Mouse (Mus musculus): ENCODE results near the gene Dnhd1. TPM values are rescaled to one million over a fixed set of nuclear protein-coding genes. Genes with fewer than 3 reads are reported as not detected.

Dnhd1 gene
- total RNA-seq, 2 experiments from 2014 or later = 3.4 to 9.5 TPM

- DNase-seq (ENCODE audit: low spot score in 2 of 2) = no peak
- intact Hi-C loops (cut with DNase I) = no loop called here
Measured at GRCm38 (mm10) chr7:105762517-105763270, 112.1 kb downstream of the Dnhd1 start.

GRCm38 (mm10) chr7:105764331-105764730 lies 113.7 kb downstream of the Dnhd1 start:
- intact Hi-C loops (cut with DNase I) = no loop called here
- no peak for DNase-seq (ENCODE audit: low spot score in 2 of 2)

- intact Hi-C loops (cut with DNase I) = no loop called here
- DNase-seq (ENCODE audit: low spot score in 2 of 2) = no peak
Measured at GRCm38 (mm10) chr7:105767729-105768165, 117.1 kb downstream of the Dnhd1 start.

GRCm38 (mm10) chr7:105769959-105770358 lies 119.3 kb downstream of the Dnhd1 start:
- intact Hi-C loops (cut with DNase I) = no loop called here
- no peak for DNase-seq (ENCODE audit: low spot score in 2 of 2)

Other genes with a start within 250 kb of the Dnhd1 start
- gene Cnga4, start 246.3 kb upstream of the Dnhd1 start, total RNA-seq (2021) = 1 to 10 TPM; 1.0 to 1.3 TPM
- 10 to 100 TPM; 63.2 to 64.3 TPM for gene Cckbr, start 225.1 kb upstream of the Dnhd1 start, total RNA-seq (2021)
- 10 to 100 TPM; 17.6 to 21.0 TPM for gene Cavin3, start 168.5 kb upstream of the Dnhd1 start, total RNA-seq (2021)
- gene Smpd1, start 96.5 kb upstream of the Dnhd1 start, total RNA-seq (2021) = 100 to 1,000 TPM in 1 of 2 experiments, 10 to 100 TPM in 1; 97.4 to 114 TPM
- gene Apbb1, start 69.2 kb upstream of the Dnhd1 start, total RNA-seq (2021) = 100 to 1,000 TPM; 437 to 517 TPM
- under 1 TPM; 0.42 to 0.79 TPM for gene Hpx, start 50.7 kb upstream of the Dnhd1 start, total RNA-seq (2021)
- 100 to 1,000 TPM; 145 to 165 TPM for gene Trim3, start 17.3 kb upstream of the Dnhd1 start, total RNA-seq (2021)
- 10 to 100 TPM; 70.9 to 75.7 TPM for gene Timm10b, start 10.8 kb upstream of the Dnhd1 start, total RNA-seq (2021)
- gene Arfip2, start 10.4 kb upstream of the Dnhd1 start, total RNA-seq (2021) = 100 to 1,000 TPM in 1 of 2 experiments, 10 to 100 TPM in 1; 96.6 to 106 TPM
- gene Gm45799, start 10.3 kb upstream of the Dnhd1 start, total RNA-seq (2021) = 10 to 100 TPM in 1 of 2 experiments, 1 to 10 TPM in 1; 9.4 to 16.3 TPM
- 10 to 100 TPM; 78.8 to 81.7 TPM for gene Ilk, start 85.8 kb downstream of the Dnhd1 start, total RNA-seq (2021)
- 10 to 100 TPM; 13.0 to 14.0 TPM for gene Rrp8, start 86.6 kb downstream of the Dnhd1 start, total RNA-seq (2021)
- gene Taf10, start 93.5 kb downstream of the Dnhd1 start, total RNA-seq (2021) = 100 to 1,000 TPM; 112 to 127 TPM
- gene Tpp1, start 101.4 kb downstream of the Dnhd1 start, total RNA-seq (2021) = 10 to 100 TPM; 59.6 to 73.9 TPM
- 10 to 100 TPM in 1 of 2 experiments, 1 to 10 TPM in 1; 8.6 to 11.5 TPM for gene Dchs1, start 136.8 kb downstream of the Dnhd1 start, total RNA-seq (2021)
- 100 to 1,000 TPM in 1 of 2 experiments, 10 to 100 TPM in 1; 90.1 to 114 TPM for gene Mrpl17, start 160.3 kb downstream of the Dnhd1 start, total RNA-seq (2021)